Mouse (Mus musculus): Measurements from ENCODE around the gene Lmo7.

Lmo7 gene

GRCm38 (mm10) chr14:101778426-101778825, 48.7 kb downstream of the Lmo7 start:
- DNase-seq (ENCODE audit: low read depth, low spot score), result no peak

- no peak for DNase-seq (ENCODE audit: low read depth, low spot score)
Observed at GRCm38 (mm10) chr14:101780016-101780415, 50.3 kb downstream of the Lmo7 start.

GRCm38 (mm10) chr14:101781219-101781618, 51.5 kb downstream of the Lmo7 start:
- no peak for DNase-seq (ENCODE audit: low read depth, low spot score)

GRCm38 (mm10) chr14:101781943-101782510, 52.3 kb downstream of the Lmo7 start:
- peak; percentile 40 for DNase-seq (ENCODE audit: low read depth, low spot score)

- no peak for DNase-seq (ENCODE audit: low read depth, low spot score)
Observed at GRCm38 (mm10) chr14:101784315-101784945, 54.7 kb downstream of the Lmo7 start.

- DNase-seq (ENCODE audit: low read depth, low spot score), result no peak
Observed at GRCm38 (mm10) chr14:101787903-101788302, 58.1 kb downstream of the Lmo7 start.

- no peak for DNase-seq (ENCODE audit: low read depth, low spot score)
Observed at GRCm38 (mm10) chr14:101788475-101788874, 58.7 kb downstream of the Lmo7 start.

- DNase-seq (ENCODE audit: low read depth, low spot score), result no peak
Observed at GRCm38 (mm10) chr14:101794553-101795177, 64.9 kb downstream of the Lmo7 start.

- no peak for DNase-seq (ENCODE audit: low read depth, low spot score)
Observed at GRCm38 (mm10) chr14:101797930-101798500, 68.3 kb downstream of the Lmo7 start.

- no peak for DNase-seq (ENCODE audit: low read depth, low spot score)
Observed at GRCm38 (mm10) chr14:101798766-101799165, 69.0 kb downstream of the Lmo7 start.

GRCm38 (mm10) chr14:101801674-101802073, 71.9 kb downstream of the Lmo7 start:
- DNase-seq (ENCODE audit: low read depth, low spot score), result no peak

- DNase-seq (ENCODE audit: low read depth, low spot score), result no peak
Observed at GRCm38 (mm10) chr14:101804119-101804518, 74.4 kb downstream of the Lmo7 start.

- DNase-seq (ENCODE audit: low read depth, low spot score), result no peak
Observed at GRCm38 (mm10) chr14:101804562-101805327, 75.0 kb downstream of the Lmo7 start.

- no peak for DNase-seq (ENCODE audit: low read depth, low spot score)
Observed at GRCm38 (mm10) chr14:101805328-101805697, 75.6 kb downstream of the Lmo7 start.

- DNase-seq (ENCODE audit: low read depth, low spot score), result no peak
Observed at GRCm38 (mm10) chr14:101806058-101806457, 76.3 kb downstream of the Lmo7 start.

- DNase-seq (ENCODE audit: low read depth, low spot score), result no peak
Observed at GRCm38 (mm10) chr14:101806607-101807006, 76.8 kb downstream of the Lmo7 start.

- no peak for DNase-seq (ENCODE audit: low read depth, low spot score)
Observed at GRCm38 (mm10) chr14:101816450-101816849, 86.7 kb downstream of the Lmo7 start.

GRCm38 (mm10) chr14:101822390-101822789, 92.6 kb downstream of the Lmo7 start:
- DNase-seq (ENCODE audit: low read depth, low spot score), result no peak

- no peak for DNase-seq (ENCODE audit: low read depth, low spot score)
Observed at GRCm38 (mm10) chr14:101822871-101823270, 93.1 kb downstream of the Lmo7 start.

- DNase-seq (ENCODE audit: low read depth, low spot score), result no peak
Observed at GRCm38 (mm10) chr14:101829676-101830075, 99.9 kb downstream of the Lmo7 start.

- no peak for DNase-seq (ENCODE audit: low read depth, low spot score)
Observed at GRCm38 (mm10) chr14:101830116-101830515, 100.4 kb downstream of the Lmo7 start.

GRCm38 (mm10) chr14:101834109-101834508, 104.4 kb downstream of the Lmo7 start:
- no peak for DNase-seq (ENCODE audit: low read depth, low spot score)
